18 mouse cellular contexts compared by ENCODE assay signal in the genomic region with DNA sequence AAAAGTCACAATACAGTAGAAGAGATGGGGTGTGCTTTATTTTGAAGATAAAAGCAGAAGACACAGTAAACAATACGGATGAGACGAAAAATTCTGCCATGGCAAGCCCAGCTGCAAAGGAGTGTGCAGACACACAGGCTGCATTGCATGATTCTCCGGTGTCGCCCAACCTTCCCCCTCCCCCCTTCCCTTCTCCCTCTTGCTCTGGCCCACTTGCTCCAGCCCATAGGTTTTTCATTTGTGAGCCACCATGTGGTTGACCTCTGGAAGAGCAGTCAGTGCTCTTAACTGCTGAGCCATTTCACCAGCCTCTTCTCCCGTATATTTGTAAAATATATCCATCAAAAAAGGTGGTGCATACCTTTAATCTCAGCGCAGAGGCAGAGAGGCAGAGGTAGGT. TPM values are rescaled to one million over a fixed set of nuclear protein-coding genes. Genes with fewer than 3 reads are reported as not detected.
DNase-seq lines count a peak whose midpoint lies in the region; ATAC-seq and TF ChIP-seq lines count a peak whose summit lies in the region.
"Had no signal": no experiment of that assay in that cellular context is flagged by ENCODE, and none has a peak within 500 bp of the region (broad histone marks: within the 10 kb centered on the region; RNA-seq: fewer than 3 reads in every experiment).

No protein-coding gene starts in this region.

- H3K27ac ChIP-seq in forebrain, postnatal 0 days (ENCODE audit: low read depth, low read length): no peak overlapping the region
- no peak overlapping the region for H3K27ac ChIP-seq in forebrain, embryonic 12.5 days
- no peak overlapping the region for H3K27ac ChIP-seq in liver, embryonic 11.5 days (ENCODE audit: low read depth, low read length)
- H3K27ac ChIP-seq in liver, embryonic 14.5 days: no peak overlapping the region
- H3K27ac ChIP-seq in hindbrain, embryonic 10.5 days: no peak overlapping the region
- H3K27ac ChIP-seq: forebrain, embryonic 10.5 days; heart, embryonic 15.5 days; hindbrain, embryonic 14.5 days; limb, embryonic 13.5 days; midbrain, embryonic 10.5 days had no signal

- H3K4me2 ChIP-seq in forebrain, postnatal 0 days (ENCODE audit: low read depth): no peak overlapping the region
- no peak overlapping the region for H3K4me2 ChIP-seq in forebrain, embryonic 12.5 days
- 0 out of 2 replicates have a peak overlapping the region, but pooled peaks have one; percentile 9 for H3K4me2 ChIP-seq in liver, embryonic 11.5 days
- H3K4me2 ChIP-seq in liver, embryonic 14.5 days (ENCODE audit: low read depth): no peak overlapping the region
- H3K4me2 ChIP-seq: heart, embryonic 15.5 days; hindbrain, embryonic 14.5 days; limb, embryonic 13.5 days had no signal

- no peaks in the 10 kb centered on the region for H3K27me3 ChIP-seq in forebrain, postnatal 0 days (ENCODE audit: insufficient read depth, low read length)
- H3K27me3 ChIP-seq in forebrain, embryonic 12.5 days: no peaks in the 10 kb centered on the region
- no peaks in the 10 kb centered on the region for H3K27me3 ChIP-seq in liver, embryonic 11.5 days (replicated peaks; ENCODE audit: control insufficient read depth, insufficient read depth, low read length)
- no peaks in the 10 kb centered on the region for H3K27me3 ChIP-seq in liver, embryonic 14.5 days (ENCODE audit: control insufficient read depth, insufficient read depth, low read length)
- no peaks in the 10 kb centered on the region for H3K27me3 ChIP-seq in hindbrain, embryonic 10.5 days (ENCODE audit: insufficient read depth, poor library complexity, severe bottlenecking)
- H3K27me3 ChIP-seq: heart, embryonic 15.5 days; limb, embryonic 13.5 days had no signal

- TF ChIP-seq EP300 in liver, embryonic 14.5 days (IDR thresholded peaks at IDR 0.05; ENCODE audit: low read depth): no peak

- H3K9me3 ChIP-seq in forebrain, postnatal 0 days (ENCODE audit: low read length): no peaks in the 10 kb centered on the region
- H3K9me3 ChIP-seq in forebrain, embryonic 12.5 days: no peaks in the 10 kb centered on the region
- H3K9me3 ChIP-seq in liver, embryonic 11.5 days (ENCODE audit: control insufficient read depth, low read length): no peaks in the 10 kb centered on the region
- H3K9me3 ChIP-seq in liver, embryonic 14.5 days (ENCODE audit: control insufficient read depth, low read length): no peaks in the 10 kb centered on the region
- H3K9me3 ChIP-seq in hindbrain, embryonic 10.5 days: no peaks in the 10 kb centered on the region
- H3K9me3 ChIP-seq: forebrain, embryonic 10.5 days; heart, embryonic 15.5 days; limb, embryonic 13.5 days; midbrain, embryonic 10.5 days had no signal

- H3K9ac ChIP-seq in forebrain, postnatal 0 days: no peak overlapping the region
- H3K9ac ChIP-seq in forebrain, embryonic 12.5 days: no peak overlapping the region
- H3K9ac ChIP-seq in liver, embryonic 11.5 days (ENCODE audit: low read depth, low read length): no peak overlapping the region
- H3K9ac ChIP-seq in liver, embryonic 14.5 days (replicated peaks): no peak overlapping the region
- H3K9ac ChIP-seq: heart, embryonic 15.5 days; hindbrain, embryonic 14.5 days; limb, embryonic 13.5 days had no signal

- TF ChIP-seq CTCF in forebrain, postnatal 0 days (IDR thresholded peaks at IDR 0.05; ENCODE audit: low read depth): 0 out of 2 replicates have a peak, but pooled peaks have one; percentile 16
- peak; percentile 9; the same call in 1 of the 2 replicates for TF ChIP-seq CTCF in liver, embryonic 14.5 days (IDR thresholded peaks at IDR 0.05; ENCODE audit: low read depth)

- H3K36me3 ChIP-seq in forebrain, postnatal 0 days (ENCODE audit: insufficient read depth): no peaks in the 10 kb centered on the region
- no peaks in the 10 kb centered on the region for H3K36me3 ChIP-seq in forebrain, embryonic 12.5 days (replicated peaks)
- peaks cover 7% of the 10 kb centered on the region; the same call in 1 of the 2 replicates for H3K36me3 ChIP-seq in liver, embryonic 11.5 days (ENCODE audit: control insufficient read depth, insufficient read depth, low read length)
- H3K36me3 ChIP-seq in liver, embryonic 14.5 days (replicated peaks; ENCODE audit: control insufficient read depth, insufficient read depth, low read depth): no peaks in the 10 kb centered on the region
- peaks cover 8% of the 10 kb centered on the region for H3K36me3 ChIP-seq in hindbrain, embryonic 10.5 days
- H3K36me3 ChIP-seq: heart, embryonic 15.5 days; limb, embryonic 13.5 days had no signal

- no peak overlapping the region for H3K4me3 ChIP-seq in forebrain, postnatal 0 days (ENCODE audit: low read depth, low read length)
- no peak overlapping the region for H3K4me3 ChIP-seq in forebrain, embryonic 12.5 days (replicated peaks)
- 0 out of 2 replicates have a peak overlapping the region, but pooled peaks have one; percentile 15 for H3K4me3 ChIP-seq in liver, embryonic 11.5 days (ENCODE audit: low read depth, low read length)
- H3K4me3 ChIP-seq in liver, embryonic 14.5 days (ENCODE audit: insufficient read depth in 1 of 2, low read depth in 2 of 2, low read length in 2 of 2): no peak overlapping the region
- H3K4me3 ChIP-seq in hindbrain, embryonic 10.5 days: no peak overlapping the region
- H3K4me3 ChIP-seq: forebrain, embryonic 10.5 days; heart, embryonic 15.5 days; limb, embryonic 13.5 days; midbrain, embryonic 10.5 days had no signal

- WGBS in forebrain, postnatal 0 days: 79% methylated on average over 6 of the region's 6 CpGs
- 79% methylated on average over 6 of the region's 6 CpGs for WGBS in forebrain, embryonic 12.5 days
- 55% methylated on average over 6 of the region's 6 CpGs for WGBS in liver, embryonic 11.5 days
- 51% methylated on average over 5 of the region's 6 CpGs for WGBS in liver, embryonic 14.5 days (ENCODE audit: insufficient replicate concordance)
- WGBS in hindbrain, embryonic 10.5 days: 78% methylated on average over 6 of the region's 6 CpGs

- peaks cover 6% of the 10 kb centered on the region; the same call in 1 of the 2 replicates for H3K4me1 ChIP-seq in forebrain, postnatal 0 days (ENCODE audit: insufficient read depth)
- H3K4me1 ChIP-seq in forebrain, embryonic 12.5 days: peaks cover 11% of the 10 kb centered on the region
- H3K4me1 ChIP-seq in liver, embryonic 11.5 days (replicated peaks; ENCODE audit: control insufficient read depth, insufficient read depth, low read length): peaks cover 23% of the 10 kb centered on the region
- H3K4me1 ChIP-seq in liver, embryonic 14.5 days (replicated peaks; ENCODE audit: control insufficient read depth in 2 of 2, insufficient read depth in 2 of 2, low read length in 1 of 2): peaks cover 22 to 26% of the 10 kb centered on the region in 2 experiments
- peaks cover 11% of the 10 kb centered on the region for H3K4me1 ChIP-seq in hindbrain, embryonic 10.5 days (replicated peaks)

- no peak for DNase-seq in forebrain, postnatal 0 days
- no peak for DNase-seq in liver, embryonic 11.5 days (ENCODE audit: low spot score)
- DNase-seq in liver (no peak), R1 (ENCODE audit: low read depth, low spot score) (peak; percentile 69)
- DNase-seq in liver, embryonic 14.5 days (ENCODE audit: low read depth in 3 of 3, low spot score in 3 of 3): no peak
- DNase-seq in hindbrain, embryonic 10.5 days (ENCODE audit: low spot score): no peak
- DNase-seq: cerebellum, postnatal 14 days; kidney, adult 8-10 months; right cerebral cortex, postnatal 14 days had no signal

- ATAC-seq in forebrain, postnatal 0 days: no peak
- ATAC-seq in forebrain, embryonic 12.5 days (ENCODE audit: low FRiP score): no peak
- ATAC-seq in liver, embryonic 11.5 days (replicated peaks; ENCODE audit: low FRiP score): no peak
- ATAC-seq in liver, embryonic 14.5 days (ENCODE audit: insufficient read depth): no peak
- no peak for ATAC-seq in megakaryocyte progenitor cell, adult 5-6 weeks (replicated peaks; ENCODE audit: poor library complexity)

RNA-seq across cellular contexts. Expression of a gene that starts 3.3 kb away (rescaled TPM):
- total RNA-seq in forebrain, postnatal 0 days (2014; rRNA removed): 41.7 and 43.3 TPM in 2 replicates
- 43.3 and 43.5 TPM in 2 replicates for polyA plus RNA-seq in forebrain, postnatal 0 days (2015; fragmentation: Nextera tagmentation; extraction: Ambion mirVana)
- polyA plus RNA-seq in forebrain, embryonic 12.5 days (2016; fragmentation: Nextera tagmentation; extraction: Ambion mirVana): 63.1 and 68.3 TPM in 2 replicates
- polyA plus RNA-seq in liver, embryonic 11.5 days (2014; fragmentation: Nextera tagmentation; extraction: Ambion mirVana): 147 and 157 TPM in 2 replicates
- 55.3 and 65.9 TPM in 2 replicates for polyA plus RNA-seq in liver, embryonic 14.5 days (2012; rRNA removed)
- 78.5 and 87.4 TPM in 2 replicates for polyA plus RNA-seq in liver, embryonic 14.5 days (2014; fragmentation: Nextera tagmentation; extraction: Ambion mirVana)
- total RNA-seq in megakaryocyte progenitor cell, adult 5-6 weeks (2015): 89.6 and 94.3 TPM in 2 replicates
- 167 and 179 TPM in 2 replicates for total RNA-seq in megakaryocyte progenitor cell, adult 5-6 weeks (2017)
- polyA plus RNA-seq in hindbrain, embryonic 10.5 days (2016; fragmentation: Nextera tagmentation; extraction: Ambion mirVana): 83.9 and 90.0 TPM in 2 replicates

RNA-seq across cellular contexts. Expression of a gene that starts 37.6 kb away (rescaled TPM):
- not detected in 2 replicates for total RNA-seq in forebrain, postnatal 0 days (2014; rRNA removed)
- polyA plus RNA-seq in forebrain, postnatal 0 days (2015; fragmentation: Nextera tagmentation; extraction: Ambion mirVana): 1.3 and 3.1 TPM in 2 replicates
- polyA plus RNA-seq in forebrain, embryonic 12.5 days (2016; fragmentation: Nextera tagmentation; extraction: Ambion mirVana): 4.2 and 6.7 TPM in 2 replicates
- 3.9 and 6.0 TPM in 2 replicates for polyA plus RNA-seq in liver, embryonic 11.5 days (2014; fragmentation: Nextera tagmentation; extraction: Ambion mirVana)
- polyA plus RNA-seq in liver, embryonic 14.5 days (2012; rRNA removed): not detected in 2 replicates
- polyA plus RNA-seq in liver, embryonic 14.5 days (2014; fragmentation: Nextera tagmentation; extraction: Ambion mirVana): 0.76 and 0.86 TPM in 2 replicates
- not detected in 2 replicates for total RNA-seq in megakaryocyte progenitor cell, adult 5-6 weeks (2015)
- 0.57 and 1.00 TPM in 2 replicates for total RNA-seq in megakaryocyte progenitor cell, adult 5-6 weeks (2017)
- 5.9 and 7.6 TPM in 2 replicates for polyA plus RNA-seq in hindbrain, embryonic 10.5 days (2016; fragmentation: Nextera tagmentation; extraction: Ambion mirVana)
- total RNA-seq: granulocyte monocyte progenitor cell, adult 5-6 weeks; left cerebral cortex, adult 8-10 months had no signal
